Mouse (Mus musculus) embryonic facial prominence, embryonic 13.5 days (tissue): Measurements from ENCODE around the gene Sez6l. TPM values are rescaled to one million over a fixed set of nuclear protein-coding genes. Genes with fewer than 3 reads are reported as not detected.

ENCODE experiments used
- ATAC-seq: fragments of 200-750 bp; cut with Nextera tagmentation; 2 replicates; pipeline ENCODE4 v1.8.0; 2017; ENCODE audit warnings: low read depth; ENCODE audit not compliant: insufficient number of reproducible peaks, insufficient read depth, low FRiP score, low TSS enrichment
- H3K27ac ChIP-seq: fragments of 300-500 bp; sonication (generic); 2 replicates; pipeline ENCODE4 v1.5.1; 2015; ENCODE audit warnings: moderate library complexity, mild to moderate bottlenecking, inconsistent platforms
- H3K27me3 ChIP-seq: fragments of 300-500 bp; sonication (generic); 2 replicates; pipeline ENCODE4 v1.6.1; 2015; ENCODE audit warnings: mild to moderate bottlenecking, inconsistent platforms
- H3K36me3 ChIP-seq: fragments of 300-500 bp; sonication (generic); 2 replicates; pipeline ENCODE4 v1.6.1; 2015; ENCODE audit warnings: mild to moderate bottlenecking, inconsistent platforms
- H3K4me1 ChIP-seq: fragments of 300-500 bp; sonication (generic); 2 replicates; pipeline ENCODE4 v1.6.1; 2015; ENCODE audit warnings: inconsistent platforms
- H3K4me2 ChIP-seq: fragments of 300-500 bp; sonication (generic); 2 replicates; pipeline ENCODE4 v1.6.1; 2015; ENCODE audit warnings: moderate library complexity, mild to moderate bottlenecking, inconsistent platforms
- H3K4me3 ChIP-seq: fragments of 300-500 bp; sonication (generic); 2 replicates; pipeline ENCODE4 v1.5.1; 2015; ENCODE audit warnings: mild to moderate bottlenecking, inconsistent platforms
- H3K9ac ChIP-seq: fragments of 300-500 bp; sonication (generic); 2 replicates; pipeline ENCODE4 v1.6.1; 2015; ENCODE audit warnings: mild to moderate bottlenecking, inconsistent platforms
- H3K9me3 ChIP-seq: fragments of 300-500 bp; sonication (generic); 2 replicates; pipeline ENCODE4 v1.6.1; 2016; ENCODE audit warnings: inconsistent platforms
- WGBS: fragments of 180-500 bp; shearing (Covaris S2); methylation state at CpG from one replicate; pipeline ENCODE4 v1.1.7; 2015; ENCODE audit warnings: mixed read lengths; 5-methylcytosine and 5-hydroxymethylcytosine counted together
- polyA plus RNA-seq: library from polyadenylated mRNA; unstranded; fragments of >200 nt; fragmentation: Nextera tagmentation; extraction: Ambion mirVana; gene quantifications from 2 replicates; pipeline ENCODE4 v1.2.1, GENCODE M21; 2015

Gene Sez6l
- polyA plus RNA-seq, 1 experiment from 2014 or later, result 2.0 TPM

- no peak for ATAC-seq
- H3K9ac ChIP-seq, result no peak overlapping the region
- 17% methylated on average over 3 of the region's 3 CpGs for WGBS
- no peaks in the 10 kb centered on the region for H3K9me3 ChIP-seq
- no peak overlapping the region for H3K4me3 ChIP-seq
- no peaks in the 10 kb centered on the region for H3K27me3 ChIP-seq
- no peak overlapping the region; the same call in 1 of the 2 replicates for H3K27ac ChIP-seq
- peaks cover 51% of the 10 kb centered on the region for H3K4me1 ChIP-seq
- no peak overlapping the region for H3K4me2 ChIP-seq
- H3K36me3 ChIP-seq, result no peaks in the 10 kb centered on the region
Measured at GRCm38 (mm10) chr5:112603594-112603993, 26.6 kb upstream of the Sez6l start.

GRCm38 (mm10) chr5:112600309-112600939 lies 23.4 kb upstream of the Sez6l start:
- ATAC-seq, result no peak
- Histone ChIP-seq H3K36me3 (no peaks in the 10 kb centered on the region), H3K4me3 (no peak overlapping the region), H3K9ac (no peak overlapping the region), H3K27ac (no peak overlapping the region), H3K9me3 (no peaks in the 10 kb centered on the region), H3K4me2 (no peak overlapping the region), H3K4me1 (peaks cover 30% of the 10 kb centered on the region), H3K27me3 (no peaks in the 10 kb centered on the region)
- WGBS, result 49% methylated on average over 11 of the region's 11 CpGs

GRCm38 (mm10) chr5:112599538-112600308 lies 22.7 kb upstream of the Sez6l start:
- H3K4me2 ChIP-seq, result no peak overlapping the region
- H3K4me3 ChIP-seq, result no peak overlapping the region
- H3K9me3 ChIP-seq, result no peaks in the 10 kb centered on the region
- ATAC-seq, result no peak
- peaks cover 23% of the 10 kb centered on the region for H3K4me1 ChIP-seq
- 82% methylated on average over 6 of the region's 6 CpGs for WGBS
- no peaks in the 10 kb centered on the region for H3K27me3 ChIP-seq
- no peak overlapping the region for H3K27ac ChIP-seq
- no peaks in the 10 kb centered on the region for H3K36me3 ChIP-seq
- no peak overlapping the region; the same call in 1 of the 2 replicates for H3K9ac ChIP-seq

GRCm38 (mm10) chr5:112597876-112598275 lies 20.9 kb upstream of the Sez6l start:
- no peak overlapping the region for H3K4me2 ChIP-seq
- no peak overlapping the region for H3K4me3 ChIP-seq
- H3K27ac ChIP-seq, result no peak overlapping the region
- 82% methylated on average over 6 of the region's 6 CpGs for WGBS
- H3K4me1 ChIP-seq, result peaks cover 9% of the 10 kb centered on the region
- H3K27me3 ChIP-seq, result no peaks in the 10 kb centered on the region
- no peak for ATAC-seq
- no peaks in the 10 kb centered on the region for H3K9me3 ChIP-seq
- no peak overlapping the region for H3K9ac ChIP-seq
- H3K36me3 ChIP-seq, result no peaks in the 10 kb centered on the region

GRCm38 (mm10) chr5:112597307-112597706 lies 20.3 kb upstream of the Sez6l start:
- H3K9ac ChIP-seq, result no peak overlapping the region
- H3K9me3 ChIP-seq, result no peaks in the 10 kb centered on the region
- no peak overlapping the region for H3K27ac ChIP-seq
- no peaks in the 10 kb centered on the region for H3K27me3 ChIP-seq
- H3K36me3 ChIP-seq, result no peaks in the 10 kb centered on the region
- no peak for ATAC-seq
- WGBS, result 83% methylated on average over 2 of the region's 2 CpGs
- peaks cover 9% of the 10 kb centered on the region for H3K4me1 ChIP-seq
- no peak overlapping the region for H3K4me2 ChIP-seq
- H3K4me3 ChIP-seq, result no peak overlapping the region

GRCm38 (mm10) chr5:112596729-112597128 lies 19.7 kb upstream of the Sez6l start:
- Histone ChIP-seq H3K4me1 (peaks cover 9% of the 10 kb centered on the region), H3K27me3 (no peaks in the 10 kb centered on the region), H3K4me3 (no peak overlapping the region), H3K27ac (no peak overlapping the region), H3K9ac (no peak overlapping the region), H3K36me3 (no peaks in the 10 kb centered on the region), H3K9me3 (no peaks in the 10 kb centered on the region), H3K4me2 (no peak overlapping the region)
- ATAC-seq, result no peak
- WGBS, result 85% methylated on average over 9 of the region's 9 CpGs

GRCm38 (mm10) chr5:112595701-112596632 lies 19.0 kb upstream of the Sez6l start:
- no peaks in the 10 kb centered on the region for H3K9me3 ChIP-seq
- no peak overlapping the region for H3K4me3 ChIP-seq
- ATAC-seq, result no peak
- H3K27me3 ChIP-seq, result no peaks in the 10 kb centered on the region
- peaks cover 9% of the 10 kb centered on the region for H3K4me1 ChIP-seq
- H3K27ac ChIP-seq, result no peak overlapping the region
- WGBS, result 65% methylated on average over 7 of the region's 7 CpGs
- no peaks in the 10 kb centered on the region for H3K36me3 ChIP-seq
- no peak overlapping the region for H3K4me2 ChIP-seq
- no peak overlapping the region for H3K9ac ChIP-seq

- no peaks in the 10 kb centered on the region for H3K36me3 ChIP-seq
- no peaks in the 10 kb centered on the region for H3K4me1 ChIP-seq
- no peak overlapping the region for H3K9ac ChIP-seq
- H3K27me3 ChIP-seq, result 0 out of 2 replicates have a peak, but pooled peaks cover 4% of the 10 kb centered on the region
- H3K4me2 ChIP-seq, result no peak overlapping the region
- no peak for ATAC-seq
- 58% methylated on average over 1 of the region's 1 CpGs for WGBS
- H3K9me3 ChIP-seq, result no peaks in the 10 kb centered on the region
- no peak overlapping the region for H3K27ac ChIP-seq
- no peak overlapping the region for H3K4me3 ChIP-seq
Measured at GRCm38 (mm10) chr5:112591706-112592105, 14.7 kb upstream of the Sez6l start.

- H3K27ac ChIP-seq, result no peak overlapping the region
- no peaks in the 10 kb centered on the region for H3K9me3 ChIP-seq
- peaks cover 24% of the 10 kb centered on the region for H3K27me3 ChIP-seq
- no peak overlapping the region for H3K4me3 ChIP-seq
- H3K36me3 ChIP-seq, result no peaks in the 10 kb centered on the region
- H3K4me1 ChIP-seq, result no peaks in the 10 kb centered on the region; the same call in 1 of the 2 replicates
- ATAC-seq, result no peak
- no peak overlapping the region for H3K9ac ChIP-seq
- 45% methylated on average over 6 of the region's 6 CpGs for WGBS
- no peak overlapping the region for H3K4me2 ChIP-seq
Measured at GRCm38 (mm10) chr5:112586071-112586470, 9.1 kb upstream of the Sez6l start.

- Histone ChIP-seq H3K4me2 (no peak overlapping the region), H3K9ac (no peak overlapping the region), H3K4me1 (no peaks in the 10 kb centered on the region; the same call in 1 of the 2 replicates), H3K4me3 (no peak overlapping the region), H3K27me3 (peaks cover 30% of the 10 kb centered on the region), H3K9me3 (no peaks in the 10 kb centered on the region), H3K36me3 (no peaks in the 10 kb centered on the region), H3K27ac (no peak overlapping the region)
- 80% methylated on average over 4 of the region's 4 CpGs for WGBS
- no peak for ATAC-seq
Measured at GRCm38 (mm10) chr5:112584155-112584769, 7.3 kb upstream of the Sez6l start.

- no peak overlapping the region for H3K4me3 ChIP-seq
- no peak overlapping the region for H3K9ac ChIP-seq
- no peak for ATAC-seq
- H3K9me3 ChIP-seq, result no peaks in the 10 kb centered on the region
- no peaks in the 10 kb centered on the region for H3K36me3 ChIP-seq
- no peak overlapping the region for H3K27ac ChIP-seq
- no peaks in the 10 kb centered on the region; the same call in 1 of the 2 replicates for H3K4me1 ChIP-seq
- H3K27me3 ChIP-seq, result peaks cover 40% of the 10 kb centered on the region
- 28% methylated on average over 9 of the region's 9 CpGs for WGBS
- H3K4me2 ChIP-seq, result no peak overlapping the region
Measured at GRCm38 (mm10) chr5:112583304-112583703, 6.3 kb upstream of the Sez6l start.
